Mouse (Mus musculus): ENCODE results near the gene Eef1g.
"Not testable (repeated sequence)": the region's sequence is repeated elsewhere in the genome, so short reads cannot be mapped to it uniquely, and the experiment has no call there.

Gene Eef1g

GRCm38 (mm10) chr19:8987816-8988215 lies 21.0 kb downstream of the Eef1g start:
- DNase-seq = no peak

DNA sequence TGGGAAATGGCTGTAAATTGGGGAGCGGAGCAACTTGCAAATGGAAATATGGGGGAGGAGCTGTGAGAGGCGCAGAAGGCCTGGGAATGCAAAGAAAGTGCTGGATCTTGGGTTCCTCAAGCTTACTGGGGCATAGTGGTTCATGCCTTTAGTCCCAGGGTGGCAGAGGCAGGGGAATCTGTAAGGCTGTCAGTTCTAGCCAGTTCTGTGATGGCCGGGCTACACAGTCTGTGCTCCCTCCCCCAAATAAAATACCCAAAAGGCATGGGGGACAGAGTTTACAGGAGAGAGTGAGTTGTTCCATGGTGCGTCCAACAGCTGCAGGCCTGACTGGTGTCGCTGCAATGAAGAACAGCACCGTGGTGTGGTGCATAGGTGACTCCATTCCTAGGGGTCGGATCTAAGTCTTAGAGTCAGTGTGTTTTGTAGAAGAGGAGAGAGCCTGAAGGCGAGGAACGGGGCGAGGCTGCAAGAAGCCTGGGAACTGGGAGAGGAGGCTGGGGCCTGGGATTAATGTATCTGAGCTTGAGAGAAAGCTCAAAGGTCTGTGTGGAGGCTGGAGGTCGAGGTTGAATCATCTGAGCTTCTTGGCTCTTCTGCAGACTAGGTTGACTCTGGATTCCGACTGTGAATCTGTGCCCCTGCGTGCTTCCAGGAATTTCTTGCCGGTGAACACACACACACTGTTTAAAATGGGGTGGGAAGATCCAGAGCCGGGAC lies 21.7 kb downstream of the Eef1g start:
- no peak for DNase-seq

- DNase-seq = no peak
These were observed 22.3 kb downstream of the Eef1g start, which contains the start of gene Ahnak for GRCm38 (mm10) chr19:8989066-8989566. Ahnak (plus strand) TSS chr19:8989284.

DNA sequence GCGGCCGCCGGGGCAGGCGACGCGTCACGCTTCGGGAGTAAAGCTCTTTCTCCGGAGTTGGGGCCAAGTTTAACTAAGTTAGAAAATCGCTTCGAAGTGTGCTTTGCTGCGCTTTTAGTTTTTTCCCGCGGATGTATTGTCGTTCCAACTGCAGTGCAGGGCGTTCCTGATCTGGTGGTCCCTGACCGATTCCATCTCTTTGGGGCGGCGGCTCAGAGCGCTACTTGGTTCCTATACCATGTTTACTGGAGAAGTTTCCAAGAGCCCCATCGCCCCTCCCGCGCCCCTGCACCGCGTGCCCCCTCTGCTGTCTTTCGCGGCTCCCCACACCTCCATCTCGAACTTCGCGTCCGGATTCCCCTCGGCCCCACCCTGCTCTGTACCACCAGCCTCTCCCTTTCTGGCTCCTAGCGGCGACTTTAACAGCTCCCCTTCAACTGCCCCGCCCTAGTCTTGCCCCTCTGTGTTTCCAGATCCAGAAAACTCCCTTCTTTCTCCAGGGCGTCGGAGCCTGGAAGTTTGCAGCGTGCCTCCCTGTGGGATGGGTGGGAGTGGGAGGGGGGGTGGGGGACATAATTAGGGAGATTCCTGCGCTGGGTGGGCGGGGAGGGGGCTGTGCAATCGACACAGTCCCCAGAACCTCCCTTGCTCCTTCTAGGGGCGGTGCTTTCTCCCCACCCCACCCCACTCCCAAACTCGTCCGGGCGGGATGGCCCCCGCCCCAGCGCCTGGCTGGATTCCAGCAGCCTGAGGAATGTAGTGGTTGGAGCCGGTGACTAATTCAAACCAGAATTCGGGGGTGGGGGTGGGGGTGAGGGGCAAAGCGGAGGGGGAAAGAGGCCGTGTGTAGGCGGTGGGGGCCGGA lies 23.0 kb downstream of the Eef1g start:
- no peak for DNase-seq

DNA sequence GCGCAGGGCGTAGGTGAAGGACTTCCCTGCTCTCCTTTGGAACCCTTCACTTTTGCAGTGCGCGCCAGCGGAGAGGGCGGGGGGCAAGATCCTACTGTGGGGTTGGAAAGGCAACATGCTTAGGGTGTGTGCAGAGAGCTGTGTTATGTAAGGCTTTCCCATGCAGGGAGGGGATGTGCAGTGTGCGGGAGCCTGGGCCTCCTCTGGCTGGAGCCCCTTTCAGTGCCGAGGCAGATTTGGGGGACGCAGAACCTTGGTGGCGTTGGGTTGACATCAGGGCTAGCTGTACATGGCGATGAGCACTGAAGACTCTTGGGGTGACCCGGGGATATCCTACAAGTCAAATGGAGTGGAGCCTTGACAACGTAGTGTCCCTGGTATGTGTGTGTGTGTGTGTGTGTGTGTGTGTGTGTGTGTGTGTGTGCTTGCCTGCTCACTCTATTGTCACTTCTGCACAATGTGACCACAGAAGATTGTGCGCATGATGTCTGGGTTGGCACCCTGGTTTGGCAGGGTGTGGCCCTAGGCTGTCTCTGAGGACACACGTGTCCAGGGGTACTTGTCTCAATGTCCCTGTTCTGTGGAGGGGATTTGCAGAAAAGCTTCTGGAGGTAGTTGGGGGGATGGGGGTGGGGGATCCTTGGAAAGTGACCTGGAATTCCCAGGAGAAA lies 23.7 kb downstream of the Eef1g start:
- DNase-seq = no peak

GRCm38 (mm10) chr19:8991245-8991870 lies 24.5 kb downstream of the Eef1g start:
- no peak for DNase-seq

DNA sequence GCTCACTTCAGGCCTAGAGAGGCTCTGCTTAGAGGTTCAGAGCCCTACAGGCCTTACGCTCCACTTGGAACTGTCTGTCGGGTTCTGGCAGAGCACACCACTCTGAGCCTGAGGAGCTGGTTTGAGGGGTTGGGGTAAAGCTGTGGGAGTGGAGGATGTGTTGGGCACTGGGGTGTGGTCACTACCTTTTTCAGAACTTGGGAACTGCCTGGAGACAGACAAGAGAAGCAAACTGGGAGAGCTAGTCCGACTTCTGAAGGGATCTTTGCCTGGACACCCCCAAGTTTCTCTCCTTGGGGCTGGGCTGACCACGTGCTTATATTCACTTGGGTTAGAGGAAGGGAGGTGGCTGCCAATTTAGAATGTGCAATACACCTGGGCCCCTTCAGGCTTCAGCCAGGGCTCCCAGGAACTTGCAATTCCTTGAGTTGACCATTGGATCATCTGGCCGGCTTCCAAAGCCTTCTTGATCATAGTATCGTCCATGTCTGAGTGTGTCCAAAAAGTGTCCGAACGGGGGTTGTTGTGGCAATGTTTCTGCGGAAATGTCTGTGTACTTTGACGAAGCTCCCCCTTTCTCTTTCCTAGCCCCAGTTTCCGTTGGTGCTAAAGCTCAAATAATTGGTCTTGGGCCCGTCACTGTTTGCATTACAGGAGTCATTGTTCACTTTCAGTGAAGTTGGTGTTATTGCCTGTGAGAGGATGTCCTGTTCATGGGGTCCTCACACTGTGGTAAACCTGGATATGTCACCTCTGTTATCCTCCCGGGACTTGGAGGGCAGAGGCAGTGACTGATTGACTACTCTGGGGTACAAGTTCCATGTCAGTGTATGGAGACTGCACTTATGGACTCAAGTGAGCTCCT lies 25.3 kb downstream of the Eef1g start:
- DNase-seq = no peak

DNA sequence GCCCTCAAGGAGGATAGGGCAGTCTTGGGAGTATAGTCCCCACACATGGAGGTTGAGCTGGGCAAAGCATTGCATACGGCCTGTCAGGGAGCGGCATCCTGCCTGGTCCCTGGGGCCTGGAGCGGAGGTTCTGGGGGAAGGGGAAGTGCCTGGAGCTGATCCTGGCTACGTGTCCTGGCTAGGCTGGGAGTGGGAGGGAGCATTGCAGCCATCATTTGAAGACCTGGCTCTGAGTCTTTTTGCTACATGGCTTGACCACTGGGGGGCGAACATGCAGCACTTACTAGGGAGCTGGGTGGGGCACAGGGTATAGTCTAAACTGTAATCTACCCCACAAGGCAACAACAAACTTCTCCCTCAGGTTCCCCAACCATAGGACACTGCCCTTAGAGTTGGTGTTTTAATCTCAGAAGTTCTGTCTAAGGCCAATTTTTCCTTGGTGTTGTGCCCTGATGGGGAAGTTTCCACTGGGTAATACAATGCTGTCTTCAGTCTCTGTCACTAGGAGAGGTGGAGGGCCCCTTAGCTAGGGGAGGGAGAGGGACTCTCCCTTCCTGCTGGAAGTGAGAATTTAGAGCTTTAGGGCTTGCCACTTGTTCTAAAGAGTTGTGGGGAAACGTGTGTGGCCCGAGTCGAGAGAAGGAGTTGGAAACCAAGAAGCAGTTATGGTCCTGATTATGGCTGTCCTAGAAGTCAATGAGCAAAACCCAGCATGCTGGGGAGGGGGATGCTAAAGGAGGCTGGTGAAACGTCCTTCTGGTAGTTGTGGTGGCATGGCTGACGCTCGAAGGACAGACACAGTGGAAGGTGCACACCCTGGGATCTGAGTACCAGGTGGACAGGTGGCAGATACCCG lies 26.2 kb downstream of the Eef1g start:
- DNase-seq = peak; percentile 65

DNA sequence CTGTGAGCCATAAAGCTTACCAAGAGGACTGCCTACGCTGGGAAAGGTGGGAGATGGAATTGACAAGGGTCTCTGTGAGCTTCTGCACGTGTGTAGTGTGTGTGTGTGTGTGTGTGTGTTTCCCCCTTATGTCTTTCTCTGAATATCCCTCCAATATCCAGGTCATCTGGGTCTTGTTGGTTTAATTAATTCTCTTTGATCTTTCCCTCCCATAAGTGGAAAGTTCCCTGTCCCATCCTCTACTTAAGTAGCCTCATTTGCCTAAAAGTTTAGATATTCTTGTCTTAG lies 26.7 kb downstream of the Eef1g start:
- no peak for DNase-seq

DNA sequence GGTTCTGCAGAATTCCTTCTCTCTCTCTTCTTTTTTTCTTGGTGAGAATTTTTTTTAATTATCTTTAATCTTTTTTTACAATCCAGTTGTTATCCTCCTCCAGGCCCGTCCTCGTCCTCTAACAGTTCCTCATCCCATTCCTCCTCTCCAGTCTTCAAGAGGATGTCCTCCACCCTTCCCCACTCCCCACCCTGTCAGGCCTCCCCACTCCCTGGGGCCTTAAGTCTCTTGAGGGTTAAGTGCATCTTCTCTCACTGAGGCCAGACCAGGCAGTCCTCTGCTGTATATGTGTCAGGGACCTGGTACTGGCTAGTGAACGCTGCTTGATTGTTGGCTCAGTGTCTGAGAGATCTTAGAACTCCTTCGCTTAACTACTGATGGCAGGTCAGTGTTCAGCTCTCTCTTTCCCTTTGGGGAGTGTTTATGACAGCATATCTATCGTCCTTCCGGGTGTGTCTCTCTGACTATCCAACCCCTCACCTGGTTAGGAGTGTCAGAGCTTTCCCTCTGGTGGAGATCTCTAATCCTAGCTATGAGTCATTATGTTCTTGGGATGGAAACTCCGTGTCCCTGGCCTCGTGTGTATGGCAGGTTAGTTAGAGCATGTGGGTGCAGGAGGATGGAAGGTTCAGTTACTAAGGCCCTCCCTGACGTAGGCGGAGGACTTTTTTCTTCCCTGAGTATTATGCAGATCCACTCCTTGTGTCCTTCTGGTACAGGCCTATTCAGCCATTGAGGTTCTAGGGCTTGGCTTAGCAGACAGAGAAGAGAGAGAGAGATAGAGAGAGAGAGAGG lies 28.2 kb downstream of the Eef1g start:
- no peak for DNase-seq

GRCm38 (mm10) chr19:8996601-8997000 lies 29.8 kb downstream of the Eef1g start:
- DNase-seq = no peak

DNA sequence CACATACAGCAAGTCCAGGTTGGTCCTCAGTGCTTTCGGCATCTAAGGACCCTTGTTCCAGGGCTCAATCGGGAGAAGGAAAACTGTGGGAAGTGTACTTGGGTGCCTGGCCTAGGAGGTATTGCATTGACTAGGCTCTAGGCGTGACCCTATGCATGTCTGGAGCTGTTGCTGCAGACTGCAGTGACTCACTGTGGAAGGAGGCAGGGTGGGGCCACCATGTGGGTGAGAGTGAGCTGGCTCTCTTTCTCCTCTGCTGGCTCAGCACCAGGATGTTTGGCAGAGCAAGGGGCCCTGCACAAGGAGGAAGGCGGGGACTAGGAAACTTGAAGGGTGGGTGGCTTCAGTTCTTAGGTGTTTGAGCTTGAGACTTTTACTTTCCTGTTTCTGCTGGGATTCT lies 30.7 kb downstream of the Eef1g start:
- DNase-seq = peak; percentile 45

DNA sequence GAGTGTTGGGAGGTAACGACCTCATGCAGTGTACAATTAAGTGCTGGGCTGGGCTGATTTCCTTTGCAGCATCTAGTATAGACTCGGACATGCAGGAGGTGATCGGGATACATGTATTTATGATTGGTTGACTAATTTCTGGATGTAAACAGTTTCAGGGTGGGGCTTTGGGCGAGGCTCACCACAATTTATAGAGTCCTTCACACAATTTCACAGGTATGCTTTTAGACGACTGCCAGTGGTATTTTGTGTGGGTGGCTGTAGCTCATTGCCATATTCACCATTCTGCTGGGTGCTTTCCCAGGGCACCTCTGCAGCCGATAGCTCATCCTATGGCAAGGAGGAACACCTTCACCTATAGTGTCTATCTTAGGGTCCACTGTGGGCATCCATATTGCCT lies 31.7 kb downstream of the Eef1g start:
- no peak for DNase-seq

GRCm38 (mm10) chr19:8999223-8999622 lies 32.4 kb downstream of the Eef1g start:
- DNase-seq = no peak

DNA sequence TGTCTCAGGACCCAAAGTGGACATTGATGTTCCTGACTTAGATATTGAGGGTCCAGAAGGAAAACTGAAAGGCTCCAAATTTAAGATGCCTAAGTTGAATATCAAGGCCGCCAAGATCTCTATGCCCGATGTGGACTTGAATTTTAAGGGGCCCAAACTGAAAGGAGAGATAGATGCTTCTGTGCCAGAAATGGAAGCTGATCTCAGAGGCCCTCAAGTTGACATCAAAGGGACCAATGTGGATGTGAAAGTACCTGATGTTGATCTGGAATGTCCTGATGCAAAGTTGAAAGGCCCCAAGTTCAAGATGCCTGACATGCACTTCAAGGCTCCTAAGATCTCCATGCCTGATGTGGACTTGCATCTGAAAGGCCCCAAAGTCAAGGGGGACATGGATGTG lies 40.1 kb downstream of the Eef1g start:
- not testable (repeated sequence) for DNase-seq

DNA sequence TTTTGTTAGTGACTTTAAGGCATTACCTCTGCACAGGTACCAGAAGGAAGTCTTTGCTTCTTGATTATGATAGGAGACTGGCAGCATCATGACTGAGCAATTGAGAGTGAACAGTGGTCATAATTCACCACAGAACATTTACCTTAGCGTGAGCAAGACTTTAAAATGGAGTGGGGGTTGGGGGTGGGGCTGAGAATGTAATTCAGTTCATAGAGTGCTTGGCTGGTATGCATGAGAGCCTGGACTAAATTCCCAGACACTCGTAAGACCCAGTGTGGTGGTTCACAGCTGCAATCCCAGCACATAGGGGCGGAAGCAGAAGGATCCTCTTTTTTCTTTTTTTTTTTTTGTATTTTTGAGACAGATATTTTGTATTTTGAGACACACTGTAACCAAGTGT lies 52.5 kb downstream of the Eef1g start:
- DNase-seq = no peak

GRCm38 (mm10) chr19:9023021-9023778 lies 56.4 kb downstream of the Eef1g start:
- DNase-seq = peak; percentile 68

DNA sequence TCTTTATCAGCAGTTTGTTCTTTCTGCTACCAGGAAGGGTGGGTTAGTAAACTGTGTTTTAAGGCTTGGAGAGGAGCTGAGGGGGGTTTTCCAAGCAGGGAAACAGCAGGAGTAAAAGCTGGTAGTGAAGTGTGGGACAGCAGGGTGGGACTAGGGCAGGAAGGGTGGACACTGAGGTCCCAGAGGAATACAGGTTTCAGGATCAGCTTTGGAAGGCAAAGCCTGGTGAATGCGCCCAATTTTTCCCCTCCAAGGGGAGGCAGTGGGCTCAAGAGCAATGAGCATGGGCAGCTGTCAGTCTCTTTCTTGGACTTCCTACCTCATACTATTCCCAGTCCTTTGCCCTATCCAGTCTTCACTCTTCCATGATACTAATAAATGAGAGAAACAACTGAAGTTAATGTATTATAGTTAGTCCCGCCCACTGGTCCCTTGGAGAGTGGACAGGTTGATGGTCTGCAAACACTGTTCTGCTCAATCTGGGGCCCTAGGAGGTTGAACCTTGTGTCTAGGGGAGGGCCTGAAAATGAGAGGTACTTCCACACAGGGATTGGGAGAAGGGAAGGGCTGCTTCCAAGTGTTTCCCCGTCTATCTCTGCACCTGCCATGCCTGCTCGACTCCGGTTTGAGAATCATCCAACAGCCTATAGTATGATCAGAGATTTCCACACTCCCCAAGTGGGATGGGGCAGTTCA lies 58.9 kb downstream of the Eef1g start:
- no peak for DNase-seq

DNA sequence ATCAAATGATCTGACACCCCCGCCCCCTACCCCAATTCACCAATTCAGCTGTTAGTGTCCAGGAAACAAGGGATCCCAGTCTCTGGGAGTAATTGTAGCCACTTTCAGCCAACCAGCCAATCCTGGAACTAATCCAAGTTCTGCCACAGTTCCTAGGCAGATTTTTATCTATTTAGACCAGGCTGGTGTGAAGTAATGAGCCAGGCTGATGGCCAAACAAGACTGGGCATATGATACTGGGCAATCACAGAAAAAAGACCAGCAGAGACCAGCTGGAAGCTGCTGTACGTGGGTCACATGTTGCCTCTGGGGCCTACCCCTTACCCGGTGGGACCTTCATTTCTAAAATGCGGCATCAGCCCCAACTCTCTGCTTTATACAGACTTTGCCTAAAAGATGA lies 59.8 kb downstream of the Eef1g start:
- DNase-seq = peak; percentile 22

Data from layer of hippocampus, adult 9-11 months (tissue).